Mouse (Mus musculus) C2C12 (cell line): Measurements from ENCODE around the gene Ptbp2.

Experiments used
- CTCF ChIP-seq: IDR thresholded peaks from one replicate; pipeline ENCODE4 v1.5.1; 2011; ENCODE audit not compliant: control insufficient read depth, insufficient read depth, insufficient read length
- MAX ChIP-seq: IDR thresholded peaks from one replicate; pipeline ENCODE4 v1.6.1; 2011; ENCODE audit warnings: mild to moderate bottlenecking, control low read depth

GRCm38 (mm10) chr3:119749140-119749539 lies 35.1 kb downstream of the Ptbp2 start:
- no peak for TF ChIP-seq CTCF
- TF ChIP-seq MAX, result no peak
